Mouse (Mus musculus): ENCODE data around the gene Babam2. TPM values are rescaled to one million over a fixed set of nuclear protein-coding genes. Genes with fewer than 3 reads are reported as not detected.

Babam2 gene
- polyA plus RNA-seq, 1 experiment from 2014 or later: 90.2 TPM

- H3K27ac ChIP-seq: peak overlapping the region; percentile 19; the same call in 1 of the 2 replicates
- DNase-seq (ENCODE audit: low spot score): no peak
- H3K9me3 ChIP-seq (replicated peaks; ENCODE audit: low read length): no peaks in the 10 kb centered on the region
- H3K27me3 ChIP-seq (ENCODE audit: insufficient read depth, low read length): no peaks in the 10 kb centered on the region
- no peak for ATAC-seq (replicated peaks; ENCODE audit: low FRiP score, low read depth)
- no peak overlapping the region for H3K9ac ChIP-seq (ENCODE audit: low read depth, low read length)
- H3K4me3 ChIP-seq (replicated peaks; ENCODE audit: low read depth, low read length): no peak overlapping the region
- 50% methylated on average over 7 of the region's 7 CpGs for WGBS
- peaks cover 4% of the 10 kb centered on the region; the same call in 1 of the 2 replicates for H3K4me1 ChIP-seq (replicated peaks; ENCODE audit: insufficient read depth, low read length)
- no peaks in the 10 kb centered on the region for H3K36me3 ChIP-seq (ENCODE audit: insufficient read depth, low read length)
- H3K4me2 ChIP-seq (ENCODE audit: low read length): no peak overlapping the region
- no peak for TF ChIP-seq CTCF (IDR thresholded peaks at IDR 0.05; ENCODE audit: low read depth)
These were observed 345.7 kb downstream of the Babam2 start for GRCm38 (mm10) chr5:32043153-32043552.

DNA sequence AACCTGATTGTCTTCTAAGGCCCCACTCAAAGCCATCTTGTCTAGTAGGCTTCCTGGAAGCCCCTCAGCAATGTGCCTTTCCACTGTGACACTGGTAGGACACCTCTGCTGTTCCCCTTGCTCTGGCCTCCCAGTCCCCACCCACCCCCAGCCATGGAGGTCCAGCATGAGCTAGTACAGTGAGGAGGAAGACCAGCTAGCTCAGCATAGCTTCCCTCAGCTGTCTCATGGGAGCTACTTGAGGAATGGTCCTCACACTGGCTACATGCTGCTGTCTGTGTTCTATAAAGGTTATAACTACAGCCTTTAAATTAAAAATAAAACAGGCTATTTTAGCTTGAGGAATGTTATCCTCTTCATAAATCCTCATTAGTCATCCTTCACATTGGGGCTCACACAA, 346.5 kb downstream of the Babam2 start:
- Histone ChIP-seq H3K4me3 (replicated peaks; ENCODE audit: low read depth, low read length) (no peak overlapping the region), H3K36me3 (ENCODE audit: insufficient read depth, low read length) (no peaks in the 10 kb centered on the region), H3K27ac (peak overlapping the region; percentile 19; the same call in 1 of the 2 replicates), H3K9me3 (replicated peaks; ENCODE audit: low read length) (no peaks in the 10 kb centered on the region), H3K4me2 (ENCODE audit: low read length) (no peak overlapping the region), H3K27me3 (ENCODE audit: insufficient read depth, low read length) (no peaks in the 10 kb centered on the region), H3K4me1 (replicated peaks; ENCODE audit: insufficient read depth, low read length) (peaks cover 4% of the 10 kb centered on the region; the same call in 1 of the 2 replicates), H3K9ac (ENCODE audit: low read depth, low read length) (no peak overlapping the region)
- ATAC-seq (replicated peaks; ENCODE audit: low FRiP score, low read depth) (no peak; the same call in 1 of the 2 replicates), DNase-seq (ENCODE audit: low spot score) (peak; percentile 60)
- no peak for TF ChIP-seq CTCF (IDR thresholded peaks at IDR 0.05; ENCODE audit: low read depth)

DNA sequence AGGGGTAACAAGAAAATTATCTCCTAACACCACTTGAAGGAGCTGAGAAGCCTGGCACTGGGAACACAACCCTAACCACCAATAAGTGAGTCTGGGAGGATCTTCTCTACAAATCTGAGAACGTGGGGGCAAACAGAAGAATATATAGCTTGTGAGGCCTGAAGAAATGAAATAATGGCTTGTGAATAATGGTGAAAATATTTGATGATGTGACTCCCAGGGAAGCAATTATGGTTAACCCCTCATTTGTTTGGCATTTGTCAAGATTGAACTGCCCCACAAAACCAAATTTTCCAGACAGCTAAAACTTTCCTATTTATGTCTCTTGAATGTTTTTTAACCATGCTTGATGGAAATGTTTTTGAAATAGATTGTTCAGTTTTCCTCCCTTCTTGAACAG, 354.4 kb downstream of the Babam2 start:
- TF ChIP-seq CTCF (IDR thresholded peaks at IDR 0.05; ENCODE audit: low read depth): no peak
- no peaks in the 10 kb centered on the region for H3K4me1 ChIP-seq (replicated peaks; ENCODE audit: insufficient read depth, low read length)
- DNase-seq (ENCODE audit: low spot score): no peak
- H3K27ac ChIP-seq: no peak overlapping the region
- no peak overlapping the region for H3K4me2 ChIP-seq (ENCODE audit: low read length)
- no peak for ATAC-seq (replicated peaks; ENCODE audit: low FRiP score, low read depth)
- no peaks in the 10 kb centered on the region for H3K9me3 ChIP-seq (replicated peaks; ENCODE audit: low read length)
- no peak overlapping the region for H3K9ac ChIP-seq (ENCODE audit: low read depth, low read length)
- H3K27me3 ChIP-seq (ENCODE audit: insufficient read depth, low read length): no peaks in the 10 kb centered on the region
- no peak overlapping the region for H3K4me3 ChIP-seq (replicated peaks; ENCODE audit: low read depth, low read length)
- H3K36me3 ChIP-seq (ENCODE audit: insufficient read depth, low read length): no peaks in the 10 kb centered on the region
- 68% methylated on average over 1 of the region's 1 CpGs for WGBS

GRCm38 (mm10) chr5:32052467-32052866, 355.0 kb downstream of the Babam2 start:
- Histone ChIP-seq H3K9ac (ENCODE audit: low read depth, low read length) (no peak overlapping the region), H3K4me1 (replicated peaks; ENCODE audit: insufficient read depth, low read length) (no peaks in the 10 kb centered on the region), H3K27ac (no peak overlapping the region), H3K27me3 (ENCODE audit: insufficient read depth, low read length) (no peaks in the 10 kb centered on the region), H3K36me3 (ENCODE audit: insufficient read depth, low read length) (no peaks in the 10 kb centered on the region), H3K4me3 (replicated peaks; ENCODE audit: low read depth, low read length) (no peak overlapping the region), H3K9me3 (replicated peaks; ENCODE audit: low read length) (no peaks in the 10 kb centered on the region), H3K4me2 (ENCODE audit: low read length) (no peak overlapping the region)
- ATAC-seq (replicated peaks; ENCODE audit: low FRiP score, low read depth): no peak
- TF ChIP-seq CTCF (IDR thresholded peaks at IDR 0.05; ENCODE audit: low read depth): no peak
- DNase-seq (ENCODE audit: low spot score): no peak
- WGBS: 97% methylated on average over 1 of the region's 1 CpGs

DNA sequence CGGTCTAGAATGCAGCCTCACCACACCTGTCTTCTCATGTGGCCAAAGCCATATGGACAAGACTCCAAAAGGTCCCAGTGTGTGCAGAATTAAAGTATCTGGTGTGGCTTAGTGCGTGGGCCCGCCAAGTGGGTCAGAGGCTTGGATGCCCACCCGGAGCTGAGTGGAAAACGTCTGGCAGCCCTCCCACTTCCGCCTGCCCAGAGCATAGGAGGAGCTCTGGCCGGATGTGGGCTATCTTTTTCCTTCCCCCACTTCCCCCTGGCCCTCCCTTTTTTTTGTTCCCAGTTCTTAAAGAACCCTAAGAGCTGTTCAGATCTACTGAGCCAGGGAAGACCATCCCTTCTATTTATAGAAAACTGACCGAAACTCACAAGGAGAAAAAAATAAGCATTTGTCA, 356.0 kb downstream of the Babam2 start:
- no peak overlapping the region for H3K27ac ChIP-seq
- no peak overlapping the region for H3K4me3 ChIP-seq (replicated peaks; ENCODE audit: low read depth, low read length)
- H3K36me3 ChIP-seq (ENCODE audit: insufficient read depth, low read length): no peaks in the 10 kb centered on the region
- no peak overlapping the region for H3K4me2 ChIP-seq (ENCODE audit: low read length)
- ATAC-seq (replicated peaks; ENCODE audit: low FRiP score, low read depth) (no peak), DNase-seq (ENCODE audit: low spot score) (no peak)
- H3K27me3 ChIP-seq (ENCODE audit: insufficient read depth, low read length): no peaks in the 10 kb centered on the region
- H3K4me1 ChIP-seq (replicated peaks; ENCODE audit: insufficient read depth, low read length): no peaks in the 10 kb centered on the region
- 71% methylated on average over 8 of the region's 8 CpGs for WGBS
- no peaks in the 10 kb centered on the region for H3K9me3 ChIP-seq (replicated peaks; ENCODE audit: low read length)
- H3K9ac ChIP-seq (ENCODE audit: low read depth, low read length): no peak overlapping the region
- TF ChIP-seq CTCF (IDR thresholded peaks at IDR 0.05; ENCODE audit: low read depth): no peak

DNA sequence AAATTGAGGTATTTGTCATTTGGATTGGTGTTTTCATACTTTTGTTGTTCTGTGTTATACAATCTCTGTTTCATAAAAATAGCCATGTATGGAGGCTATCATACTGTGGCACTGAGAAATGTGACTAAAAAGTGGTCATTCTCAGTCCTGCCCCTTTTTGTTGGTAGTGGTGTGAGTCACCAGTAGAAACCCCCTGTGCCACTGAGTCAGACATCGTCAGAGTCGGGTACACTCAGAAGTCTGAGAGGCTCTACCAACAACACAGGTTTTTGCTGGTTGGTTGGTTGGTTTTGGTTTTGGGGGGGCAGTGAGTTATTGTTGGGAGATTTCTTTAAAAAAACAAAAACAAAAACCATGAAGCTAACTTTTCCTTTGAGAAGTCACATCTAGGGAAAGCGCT, 358.2 kb downstream of the Babam2 start:
- no peak overlapping the region for H3K27ac ChIP-seq
- H3K4me2 ChIP-seq (ENCODE audit: low read length): no peak overlapping the region
- TF ChIP-seq CTCF (IDR thresholded peaks at IDR 0.05; ENCODE audit: low read depth): no peak
- no peaks in the 10 kb centered on the region for H3K27me3 ChIP-seq (ENCODE audit: insufficient read depth, low read length)
- no peak overlapping the region for H3K4me3 ChIP-seq (replicated peaks; ENCODE audit: low read depth, low read length)
- H3K36me3 ChIP-seq (ENCODE audit: insufficient read depth, low read length): no peaks in the 10 kb centered on the region
- no peaks in the 10 kb centered on the region for H3K4me1 ChIP-seq (replicated peaks; ENCODE audit: insufficient read depth, low read length)
- ATAC-seq (replicated peaks; ENCODE audit: low FRiP score, low read depth): no peak
- H3K9me3 ChIP-seq (replicated peaks; ENCODE audit: low read length): no peaks in the 10 kb centered on the region
- no peak for DNase-seq (ENCODE audit: low spot score)
- 83% methylated on average over 3 of the region's 3 CpGs for WGBS
- H3K9ac ChIP-seq (ENCODE audit: low read depth, low read length): no peak overlapping the region

DNA sequence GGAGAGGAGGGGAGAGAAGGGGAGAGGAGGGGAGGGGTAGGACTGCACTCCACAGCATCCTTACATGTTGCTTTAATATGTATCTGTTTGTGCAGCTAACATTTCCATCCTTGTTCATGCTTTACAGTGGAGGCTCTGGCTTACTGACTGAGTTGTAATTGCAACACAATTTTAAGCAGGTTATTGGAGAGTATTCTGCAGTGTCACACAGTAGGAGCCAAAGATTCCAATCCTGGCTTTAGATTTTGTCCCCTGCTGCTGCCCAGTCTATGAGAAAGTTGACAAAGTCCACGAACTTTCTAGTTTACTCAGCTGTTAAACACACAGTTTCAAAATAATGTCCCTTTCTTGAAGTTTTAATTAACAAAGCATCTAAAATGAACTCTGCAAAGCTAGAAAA, 358.6 kb downstream of the Babam2 start:
- Histone ChIP-seq H3K27me3 (ENCODE audit: insufficient read depth, low read length) (no peaks in the 10 kb centered on the region), H3K4me2 (ENCODE audit: low read length) (no peak overlapping the region), H3K4me1 (replicated peaks; ENCODE audit: insufficient read depth, low read length) (no peaks in the 10 kb centered on the region), H3K9me3 (replicated peaks; ENCODE audit: low read length) (no peaks in the 10 kb centered on the region), H3K9ac (ENCODE audit: low read depth, low read length) (no peak overlapping the region), H3K4me3 (replicated peaks; ENCODE audit: low read depth, low read length) (no peak overlapping the region), H3K27ac (no peak overlapping the region), H3K36me3 (ENCODE audit: insufficient read depth, low read length) (no peaks in the 10 kb centered on the region)
- DNase-seq (ENCODE audit: low spot score) (no peak), ATAC-seq (replicated peaks; ENCODE audit: low FRiP score, low read depth) (no peak)
- no peak for TF ChIP-seq CTCF (IDR thresholded peaks at IDR 0.05; ENCODE audit: low read depth)
- 36% methylated on average over 1 of the region's 1 CpGs for WGBS
